Mouse (Mus musculus): Measurements from ENCODE around the gene Snrpa1. TPM values are rescaled to one million over a fixed set of nuclear protein-coding genes. Genes with fewer than 3 reads are reported as not detected.

Gene Snrpa1
- polyA plus RNA-seq, 1 experiment from 2014 or later: 118 TPM

DNA sequence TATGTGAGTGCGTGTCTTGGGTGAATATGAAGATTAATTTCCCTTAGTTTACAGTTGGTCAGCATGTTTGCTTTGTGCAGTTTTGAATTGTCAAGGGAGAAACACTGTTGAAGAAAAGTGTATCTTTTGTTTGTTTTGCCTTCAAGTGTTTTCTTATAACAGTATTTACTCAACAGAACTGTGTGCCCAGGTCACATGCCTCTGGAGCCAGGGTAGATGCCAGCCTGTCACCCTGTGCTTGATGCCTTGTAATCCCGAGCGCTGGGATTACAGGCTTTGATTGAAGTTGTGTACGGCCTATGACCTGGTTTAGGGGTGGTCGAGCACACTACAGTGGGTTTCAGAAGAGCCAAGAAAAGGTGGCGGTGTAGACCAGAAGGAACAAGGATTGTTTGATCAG is 25.0 kb downstream of the Snrpa1 start:
- Histone ChIP-seq H3K9me3 (no peaks in the 10 kb centered on the region), H3K27ac (replicated peaks) (no peak overlapping the region), H3K9ac (no peak overlapping the region), H3K4me3 (no peak overlapping the region), H3K4me1 (replicated peaks) (peaks cover 21% of the 10 kb centered on the region), H3K36me3 (peaks cover 59% of the 10 kb centered on the region), H3K27me3 (no peaks in the 10 kb centered on the region), H3K4me2 (no peak overlapping the region)
- WGBS: 91% methylated on average over 6 of the region's 6 CpGs
- ATAC-seq (ENCODE audit: low FRiP score, low read depth): no peak

DNA sequence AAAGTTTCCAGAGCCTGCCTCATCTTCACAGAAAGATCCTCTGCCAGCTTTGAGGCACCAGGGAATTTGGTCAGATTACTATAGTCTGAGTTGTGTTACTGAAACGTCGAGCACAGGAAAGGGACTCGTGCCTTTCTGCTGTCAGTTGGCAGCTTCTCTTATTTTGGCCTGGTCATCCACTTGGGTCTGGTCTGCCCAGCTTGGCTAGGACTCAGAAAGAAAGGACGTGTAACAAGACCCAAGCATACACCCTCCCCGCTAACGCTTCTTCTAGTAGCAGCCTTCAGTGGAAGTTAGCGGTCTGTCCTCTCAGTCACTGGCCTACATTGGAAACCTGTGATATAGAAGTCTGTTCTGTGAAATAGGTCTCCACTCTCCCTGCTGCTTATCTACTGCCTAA is 25.7 kb downstream of the Snrpa1 start:
- H3K4me1 ChIP-seq (replicated peaks): peaks cover 19% of the 10 kb centered on the region
- H3K9ac ChIP-seq: no peak overlapping the region
- 84% methylated on average over 7 of the region's 7 CpGs for WGBS
- no peak overlapping the region for H3K4me3 ChIP-seq
- H3K27me3 ChIP-seq: no peaks in the 10 kb centered on the region
- H3K27ac ChIP-seq (replicated peaks): no peak overlapping the region
- H3K36me3 ChIP-seq: peaks cover 66% of the 10 kb centered on the region
- ATAC-seq (ENCODE audit: low FRiP score, low read depth): no peak
- no peak overlapping the region for H3K4me2 ChIP-seq
- H3K9me3 ChIP-seq: no peaks in the 10 kb centered on the region

DNA sequence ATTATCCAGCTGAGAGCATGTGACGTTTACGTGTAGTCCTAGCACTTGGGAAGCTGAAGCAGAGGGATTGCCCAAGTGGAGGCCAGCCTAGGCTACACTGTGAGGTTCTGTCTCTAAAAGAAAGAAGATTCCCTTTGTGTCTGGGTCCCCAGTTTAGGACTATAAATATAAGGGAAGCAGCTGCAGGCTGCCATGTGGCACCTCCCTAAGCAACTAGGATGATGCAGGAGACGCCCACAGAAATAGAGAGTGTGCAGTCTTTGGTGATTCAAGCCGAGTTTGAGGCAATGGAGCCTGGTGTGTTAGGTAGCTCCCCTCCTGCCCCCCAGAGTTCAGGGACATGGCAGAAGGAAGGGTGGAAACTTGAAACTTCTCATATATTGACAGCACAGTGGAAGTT is 28.8 kb downstream of the Snrpa1 start:
- no peaks in the 10 kb centered on the region for H3K27me3 ChIP-seq
- H3K4me2 ChIP-seq: no peak overlapping the region
- H3K36me3 ChIP-seq: peaks cover 83% of the 10 kb centered on the region
- no peak overlapping the region for H3K27ac ChIP-seq (replicated peaks)
- 93% methylated on average over 4 of the region's 4 CpGs for WGBS
- H3K4me3 ChIP-seq: no peak overlapping the region
- no peak for ATAC-seq (ENCODE audit: low FRiP score, low read depth)
- H3K4me1 ChIP-seq (replicated peaks): no peaks in the 10 kb centered on the region
- H3K9me3 ChIP-seq: no peaks in the 10 kb centered on the region
- no peak overlapping the region for H3K9ac ChIP-seq

DNA sequence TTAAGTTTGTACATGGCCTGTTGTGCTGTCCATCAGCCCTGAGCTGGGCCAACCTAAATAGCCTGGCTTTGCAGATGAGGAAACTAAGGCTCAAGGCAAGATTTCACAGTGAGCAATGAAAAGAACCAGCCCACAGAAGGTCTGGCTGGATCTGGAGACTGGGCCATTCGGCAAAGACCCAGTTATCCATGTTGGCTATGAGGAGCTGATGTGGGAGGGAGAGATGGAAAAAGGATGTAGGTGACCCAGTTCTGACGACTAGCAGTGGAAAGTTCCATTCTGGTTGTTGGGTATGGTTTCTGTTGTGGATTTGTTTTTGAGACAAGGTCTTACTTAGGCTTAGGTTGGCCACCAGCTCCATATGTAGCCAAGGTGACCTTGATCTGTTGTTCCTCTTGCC is 29.3 kb downstream of the Snrpa1 start:
- Histone ChIP-seq H3K4me1 (replicated peaks) (no peaks in the 10 kb centered on the region), H3K27ac (replicated peaks) (no peak overlapping the region), H3K9me3 (no peaks in the 10 kb centered on the region), H3K27me3 (no peaks in the 10 kb centered on the region), H3K9ac (no peak overlapping the region), H3K36me3 (peaks cover 82% of the 10 kb centered on the region), H3K4me3 (no peak overlapping the region), H3K4me2 (no peak overlapping the region)
- ATAC-seq (ENCODE audit: low FRiP score, low read depth): no peak
- 91% methylated on average over 2 of the region's 2 CpGs for WGBS

DNA sequence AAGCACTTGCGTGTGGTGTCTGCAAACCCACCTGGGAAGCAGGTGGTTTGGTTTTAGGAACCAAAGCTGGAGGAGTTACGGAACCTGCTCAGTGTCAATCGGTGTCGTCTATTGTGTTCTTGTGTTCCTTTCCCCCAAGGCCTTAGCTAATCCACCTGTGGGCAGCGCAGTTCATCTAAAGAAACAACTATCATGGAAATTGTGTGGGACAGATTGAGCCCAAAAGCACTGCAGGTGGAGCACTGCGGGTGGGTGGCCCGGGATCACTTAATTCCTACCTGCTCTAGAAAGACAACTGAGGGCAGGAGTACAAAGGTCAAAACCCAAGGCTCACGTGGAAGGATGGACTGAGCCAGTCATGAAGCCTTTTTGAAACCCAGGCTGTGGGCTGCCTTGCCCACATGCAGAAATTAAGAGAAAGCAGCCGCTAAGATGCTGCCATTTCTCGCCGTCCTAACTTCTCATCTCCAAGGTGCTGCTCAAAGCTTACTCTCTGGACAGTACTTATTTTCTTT is 31.9 kb downstream of the Snrpa1 start:
- Histone ChIP-seq H3K4me3 (no peak overlapping the region), H3K4me1 (replicated peaks) (no peaks in the 10 kb centered on the region), H3K9ac (no peak overlapping the region), H3K4me2 (no peak overlapping the region), H3K27me3 (no peaks in the 10 kb centered on the region), H3K9me3 (no peaks in the 10 kb centered on the region), H3K36me3 (peaks cover 56% of the 10 kb centered on the region), H3K27ac (replicated peaks) (no peak overlapping the region)
- ATAC-seq (ENCODE audit: low FRiP score, low read depth): no peak
- WGBS: 85% methylated on average over 11 of the region's 11 CpGs

DNA sequence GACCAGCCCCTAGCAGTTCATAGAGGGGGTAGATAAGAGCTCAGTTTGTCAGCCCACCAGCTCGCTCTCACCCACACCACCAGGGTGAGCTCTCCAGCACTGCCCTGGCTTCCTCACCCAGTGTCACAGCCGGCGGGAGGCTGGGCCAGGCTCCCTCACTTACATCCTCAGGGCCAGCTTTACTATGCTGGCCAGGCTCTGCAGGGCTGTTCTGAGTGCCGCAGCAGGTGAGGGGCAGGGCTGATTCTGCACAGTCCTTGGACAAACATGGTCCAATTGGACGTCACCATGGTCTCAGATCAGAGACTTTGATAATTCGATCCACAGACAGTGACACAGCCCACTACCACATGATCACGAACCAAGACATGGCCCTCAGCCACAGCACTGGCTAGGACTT is 32.8 kb downstream of the Snrpa1 start:
- Histone ChIP-seq H3K36me3 (peaks cover 48% of the 10 kb centered on the region), H3K4me1 (replicated peaks) (no peaks in the 10 kb centered on the region), H3K9me3 (no peaks in the 10 kb centered on the region), H3K4me2 (no peak overlapping the region), H3K9ac (no peak overlapping the region), H3K4me3 (no peak overlapping the region), H3K27me3 (no peaks in the 10 kb centered on the region), H3K27ac (replicated peaks) (no peak overlapping the region)
- ATAC-seq (ENCODE audit: low FRiP score, low read depth): no peak
- WGBS: 94% methylated on average over 7 of the region's 7 CpGs

GRCm38 (mm10) chr7:66092656-66093055 is 33.9 kb downstream of the Snrpa1 start:
- H3K27me3 ChIP-seq: no peaks in the 10 kb centered on the region
- H3K9me3 ChIP-seq: no peaks in the 10 kb centered on the region
- 89% methylated on average over 8 of the region's 8 CpGs for WGBS
- no peaks in the 10 kb centered on the region for H3K4me1 ChIP-seq (replicated peaks)
- no peak overlapping the region for H3K4me2 ChIP-seq
- H3K36me3 ChIP-seq: peaks cover 39% of the 10 kb centered on the region
- no peak overlapping the region for H3K27ac ChIP-seq (replicated peaks)
- H3K9ac ChIP-seq: no peak overlapping the region
- H3K4me3 ChIP-seq: no peak overlapping the region
- ATAC-seq (ENCODE audit: low FRiP score, low read depth): no peak

- Histone ChIP-seq H3K27ac (replicated peaks) (no peak overlapping the region), H3K4me1 (replicated peaks) (no peaks in the 10 kb centered on the region), H3K4me2 (no peak overlapping the region), H3K36me3 (peaks cover 25% of the 10 kb centered on the region), H3K4me3 (no peak overlapping the region), H3K9ac (no peak overlapping the region), H3K9me3 (no peaks in the 10 kb centered on the region), H3K27me3 (no peaks in the 10 kb centered on the region)
- no peak for ATAC-seq (ENCODE audit: low FRiP score, low read depth)
- WGBS: 71% methylated on average over 5 of the region's 5 CpGs
Measured at GRCm38 (mm10) chr7:66094141-66094540, 35.3 kb downstream of the Snrpa1 start.

DNA sequence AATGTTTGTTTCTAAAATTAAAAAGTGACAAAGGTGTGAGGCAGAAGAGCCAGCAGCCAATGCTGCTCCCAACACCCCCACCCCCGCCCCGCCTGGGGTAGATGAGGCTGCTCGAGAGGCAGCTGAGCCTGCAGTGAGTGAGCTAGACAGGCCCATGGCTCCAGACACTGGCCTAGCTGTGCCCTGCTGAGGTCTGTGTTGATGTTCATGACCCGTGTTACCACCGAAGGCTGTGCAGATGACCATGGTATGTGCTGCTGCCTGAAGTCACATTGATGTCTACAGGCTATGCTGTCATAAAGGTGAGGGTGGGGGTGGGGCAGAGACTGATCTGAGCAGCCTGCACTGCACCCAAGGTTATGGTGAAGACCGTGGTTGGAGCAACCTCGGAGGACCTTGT is 40.0 kb downstream of the Snrpa1 start:
- no peaks in the 10 kb centered on the region for H3K36me3 ChIP-seq
- no peak overlapping the region for H3K4me2 ChIP-seq
- H3K4me3 ChIP-seq: no peak overlapping the region
- H3K4me1 ChIP-seq (replicated peaks): no peaks in the 10 kb centered on the region
- H3K9me3 ChIP-seq: no peaks in the 10 kb centered on the region
- H3K9ac ChIP-seq: no peak overlapping the region
- no peaks in the 10 kb centered on the region; the same call in 1 of the 2 replicates for H3K27me3 ChIP-seq
- H3K27ac ChIP-seq (replicated peaks): no peak overlapping the region
- ATAC-seq (ENCODE audit: low FRiP score, low read depth): no peak
- WGBS: 80% methylated on average over 7 of the region's 7 CpGs

DNA sequence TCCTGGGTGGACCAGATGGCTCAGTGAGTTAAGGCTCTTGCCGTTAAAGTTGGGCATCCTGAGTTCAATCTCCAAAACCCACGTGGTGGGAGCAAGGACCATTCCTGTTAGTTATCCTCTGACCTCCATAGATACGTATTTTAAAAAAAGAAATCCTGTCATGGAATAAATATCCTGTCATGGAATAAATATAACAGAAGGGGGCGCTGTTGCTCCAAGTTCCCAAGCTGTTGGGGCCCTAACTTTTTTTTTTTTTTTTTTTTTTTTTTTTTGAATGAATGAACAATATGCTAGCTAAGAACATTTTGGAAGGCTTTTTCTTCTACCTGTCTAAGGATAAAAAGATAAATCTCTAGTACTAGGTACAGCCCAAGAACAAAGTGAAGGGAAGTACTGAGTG is 43.1 kb downstream of the Snrpa1 start:
- no peaks in the 10 kb centered on the region for H3K4me1 ChIP-seq (replicated peaks)
- H3K36me3 ChIP-seq: no peaks in the 10 kb centered on the region
- H3K9me3 ChIP-seq: no peaks in the 10 kb centered on the region
- no peak overlapping the region for H3K9ac ChIP-seq
- ATAC-seq (ENCODE audit: low FRiP score, low read depth): no peak
- no peak overlapping the region for H3K4me2 ChIP-seq
- WGBS: 10% methylated on average over 4 of the region's 4 CpGs
- no peak overlapping the region for H3K4me3 ChIP-seq
- no peak overlapping the region for H3K27ac ChIP-seq (replicated peaks)
- no peaks in the 10 kb centered on the region; the same call in 1 of the 2 replicates for H3K27me3 ChIP-seq

DNA sequence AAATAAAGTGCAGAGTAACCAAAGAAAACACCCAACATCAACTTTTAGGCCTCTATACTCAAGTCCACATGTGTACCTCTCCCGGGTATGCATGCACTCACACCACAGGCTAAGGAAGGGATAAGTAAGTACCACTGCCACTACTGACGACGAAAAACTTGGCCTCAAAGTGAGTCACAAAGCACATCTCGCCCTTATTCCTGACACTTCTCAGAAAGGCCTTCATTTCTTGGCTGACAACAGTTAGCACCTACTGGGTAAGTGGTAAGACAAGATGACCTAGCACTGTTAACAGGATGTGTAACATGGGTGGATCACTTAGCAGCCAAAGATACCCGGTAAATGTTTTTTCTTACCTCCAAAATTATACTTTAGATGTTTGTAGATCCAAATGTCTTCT is 45.7 kb downstream of the Snrpa1 start:
- Histone ChIP-seq H3K4me2 (no peak overlapping the region), H3K4me3 (no peak overlapping the region), H3K9ac (no peak overlapping the region), H3K27ac (replicated peaks) (no peak overlapping the region), H3K36me3 (no peaks in the 10 kb centered on the region), H3K27me3 (no peaks in the 10 kb centered on the region; the same call in 1 of the 2 replicates), H3K4me1 (replicated peaks) (peaks cover 5% of the 10 kb centered on the region), H3K9me3 (no peaks in the 10 kb centered on the region)
- WGBS: 93% methylated on average over 5 of the region's 5 CpGs
- no peak for ATAC-seq (ENCODE audit: low FRiP score, low read depth)

DNA sequence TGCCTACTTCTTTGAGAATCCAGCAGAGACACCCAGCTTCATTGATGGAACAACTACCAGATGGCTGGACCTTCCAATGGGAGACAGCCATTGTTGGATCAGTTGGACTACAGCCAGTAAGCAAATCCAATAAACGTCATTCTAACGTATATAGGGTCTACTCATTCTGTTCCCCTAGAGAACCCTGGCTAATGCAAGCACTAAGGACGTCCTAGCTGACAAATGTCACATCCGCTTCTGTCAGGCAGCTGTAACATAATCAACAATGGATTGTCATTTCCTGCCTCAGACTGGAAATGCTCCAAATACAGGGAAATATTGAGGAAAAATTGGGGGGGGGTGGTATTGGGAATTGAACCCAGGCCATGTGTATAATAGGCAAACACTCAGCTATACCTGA is 47.0 kb downstream of the Snrpa1 start:
- no peaks in the 10 kb centered on the region for H3K9me3 ChIP-seq
- ATAC-seq (ENCODE audit: low FRiP score, low read depth): no peak
- H3K27ac ChIP-seq (replicated peaks): no peak overlapping the region
- H3K9ac ChIP-seq: no peak overlapping the region
- H3K4me3 ChIP-seq: no peak overlapping the region
- 61% methylated on average over 4 of the region's 4 CpGs for whole genome bisulfite sequencing
- H3K36me3 ChIP-seq: no peaks in the 10 kb centered on the region
- H3K27me3 ChIP-seq: no peaks in the 10 kb centered on the region; the same call in 1 of the 2 replicates
- H3K4me1 ChIP-seq (replicated peaks): peaks cover 8% of the 10 kb centered on the region
- no peak overlapping the region for H3K4me2 ChIP-seq

- H3K4me3 ChIP-seq: no peak overlapping the region
- H3K27ac ChIP-seq (replicated peaks): no peak overlapping the region
- ATAC-seq (ENCODE audit: low FRiP score, low read depth): no peak
- WGBS: 76% methylated on average over 7 of the region's 7 CpGs
- no peak overlapping the region for H3K4me2 ChIP-seq
- no peaks in the 10 kb centered on the region; the same call in 1 of the 2 replicates for H3K27me3 ChIP-seq
- no peaks in the 10 kb centered on the region for H3K36me3 ChIP-seq
- H3K4me1 ChIP-seq (replicated peaks): peaks cover 16% of the 10 kb centered on the region
- no peak overlapping the region for H3K9ac ChIP-seq
- no peaks in the 10 kb centered on the region for H3K9me3 ChIP-seq
Measured at GRCm38 (mm10) chr7:66106581-66107056, 47.8 kb downstream of the Snrpa1 start.
